Mouse (Mus musculus) MEL-GATA-1-ER (cell line): ENCODE measurements around the gene Aars2.

Experiments
- DNase-seq: peaks from one replicate; pipeline ENCODE4 v3.0.0-alpha.2; 2012; ENCODE audit warnings: low read depth; ENCODE audit errors: extremely low read depth

The Aars2 gene

GRCm38 (mm10) chr17:45557998-45558862, 51.6 kb downstream of the Aars2 start:
- no peak for DNase-seq

GRCm38 (mm10) chr17:45559732-45560525, 53.3 kb downstream of the Aars2 start:
- DNase-seq: no peak

GRCm38 (mm10) chr17:45563216-45563615, 56.6 kb downstream of the Aars2 start:
- no peak for DNase-seq

DNA sequence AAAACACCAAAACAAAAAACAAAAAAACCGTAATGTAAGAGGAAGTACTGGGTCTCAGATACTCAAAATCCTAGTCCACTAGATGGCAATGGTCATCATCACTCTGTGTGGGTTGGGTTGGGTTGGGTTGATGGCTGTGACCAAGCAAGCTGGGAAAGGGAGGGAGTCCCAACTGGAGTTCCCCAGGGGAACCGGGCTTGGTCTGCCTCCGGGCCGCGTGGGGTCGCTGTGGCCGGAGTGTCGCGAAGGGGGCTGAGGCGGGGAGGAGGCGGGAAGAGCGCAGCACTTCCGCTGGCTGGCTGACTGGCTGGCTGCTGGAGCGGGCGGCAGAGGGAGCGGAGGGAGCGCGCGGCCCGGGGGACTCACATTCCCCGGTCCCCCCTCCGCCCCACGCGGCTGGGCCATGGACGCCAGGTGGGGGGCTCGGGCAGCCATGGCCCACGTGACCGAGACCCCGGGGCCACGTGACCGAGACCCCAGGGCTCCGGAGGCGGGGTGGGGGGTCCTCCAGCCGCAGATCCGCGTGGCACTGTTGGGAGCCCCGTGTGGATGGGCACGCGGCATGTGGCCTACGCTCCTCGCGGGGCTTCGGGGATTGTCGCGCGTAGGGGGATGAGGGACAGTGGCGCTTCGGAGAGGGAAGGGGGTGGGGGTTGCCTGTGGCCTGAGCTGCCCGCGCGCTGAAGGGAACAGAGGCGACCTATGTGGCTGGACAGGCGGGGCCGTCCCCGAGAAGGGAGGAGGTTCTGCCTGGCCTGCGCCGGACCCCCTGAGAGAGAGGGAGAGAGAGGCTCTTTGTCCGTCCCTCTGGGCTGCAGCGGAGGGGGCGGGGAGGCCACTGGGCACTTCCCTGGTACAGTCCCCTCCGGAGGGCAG, 57.3 kb downstream of the Aars2 start, which contains the start of gene Slc35b2:
Gene Slc35b2 (plus strand): TSS at position 220 of the 876 bp plus-strand sequence.
- no peak for DNase-seq

GRCm38 (mm10) chr17:45564531-45565084, 58.0 kb downstream of the Aars2 start:
- DNase-seq: no peak

DNA sequence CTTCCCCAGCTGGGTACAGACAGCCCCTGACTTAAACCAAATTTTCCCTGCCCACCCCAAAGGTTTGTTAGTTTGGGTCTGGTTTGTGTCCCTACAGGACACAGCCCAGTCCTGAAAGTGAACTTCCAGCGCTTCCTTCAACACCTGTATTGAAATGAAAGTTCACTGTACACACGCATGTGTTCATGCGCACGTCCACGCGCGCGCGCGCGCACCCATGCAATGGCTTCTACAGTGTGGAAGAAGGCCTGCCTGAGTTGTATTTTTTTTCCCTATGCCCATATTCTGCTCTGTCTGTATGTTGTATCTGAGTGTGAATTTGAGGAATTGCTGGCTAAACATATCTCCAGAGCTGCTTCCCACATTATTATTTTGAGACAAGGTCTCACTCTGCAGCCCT, 58.5 kb downstream of the Aars2 start:
- no peak for DNase-seq

DNA sequence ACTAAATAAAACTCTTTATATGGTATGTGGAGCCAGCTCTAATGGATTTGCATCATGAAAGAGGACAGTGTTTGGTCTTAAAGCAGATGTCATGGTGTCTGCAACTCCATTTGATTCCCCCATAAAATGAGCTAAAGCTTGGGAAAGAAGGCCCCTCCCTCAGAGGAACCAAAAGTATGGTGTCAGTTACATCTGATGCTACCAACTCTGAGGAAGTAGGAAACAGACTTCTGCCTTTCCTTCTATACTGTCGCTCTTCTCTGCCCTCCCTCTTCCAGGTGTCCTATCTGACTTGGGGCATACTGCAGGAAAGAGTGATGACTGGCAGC, 59.4 kb downstream of the Aars2 start:
- DNase-seq: no peak

GRCm38 (mm10) chr17:45566360-45567161, 59.9 kb downstream of the Aars2 start:
- no peak for DNase-seq

DNA sequence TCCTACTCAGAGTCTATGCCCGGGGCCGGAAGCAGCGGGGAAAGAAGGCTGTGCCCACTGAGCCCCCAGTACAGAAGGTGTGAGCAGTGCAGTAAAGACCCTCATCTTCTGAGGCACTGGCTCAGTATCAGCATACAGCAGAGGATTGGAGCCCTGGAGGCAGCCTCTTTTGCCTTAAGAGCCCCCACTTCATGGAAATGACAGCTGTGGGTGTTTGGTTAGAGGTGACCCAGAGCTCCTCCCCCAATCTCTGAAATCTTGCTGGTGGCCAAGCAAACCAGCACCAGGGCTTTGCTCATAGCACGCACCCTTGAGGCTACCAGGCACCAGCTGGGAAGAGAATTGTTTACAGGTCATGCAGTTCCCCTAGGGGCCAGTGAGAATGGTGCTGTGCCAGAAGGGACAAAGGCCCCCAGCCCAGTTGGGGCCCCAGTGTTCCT, 60.5 kb downstream of the Aars2 start:
- no peak for DNase-seq

DNA sequence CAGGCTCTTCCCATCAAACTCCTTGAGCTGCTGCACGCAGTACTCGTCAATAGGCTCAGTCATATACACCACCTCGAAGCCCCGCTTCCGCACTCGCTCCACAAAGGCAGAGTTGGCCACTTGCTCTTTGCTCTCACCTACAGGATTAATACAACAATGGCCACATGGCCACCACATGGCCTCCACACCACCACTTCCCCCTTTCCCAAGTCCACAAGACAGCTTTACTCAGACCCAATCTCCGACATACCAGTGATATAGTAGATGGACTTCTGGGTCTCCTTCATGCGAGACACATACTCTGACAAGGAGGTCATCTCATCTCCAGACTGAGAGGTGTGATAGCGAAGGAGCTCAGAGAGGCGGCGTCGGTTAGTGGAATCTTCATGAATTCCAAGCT, 62.3 kb downstream of the Aars2 start:
- no peak for DNase-seq

GRCm38 (mm10) chr17:45569999-45570398, 63.4 kb downstream of the Aars2 start:
- no peak for DNase-seq
